Mouse (Mus musculus) lung, postnatal 0 days (tissue): Measurements from ENCODE around the gene Ddx19a. TPM values are rescaled to one million over a fixed set of nuclear protein-coding genes. Genes with fewer than 3 reads are reported as not detected.

Source experiments
- ATAC-seq: fragments of 200-750 bp; cut with Nextera tagmentation; 2 replicates; pipeline ENCODE4 v1.8.0; 2017; ENCODE audit warnings: moderate library complexity
- DNase-seq: peaks from one replicate; pipeline ENCODE4 v3.0.0-alpha.2; 2016; ENCODE audit warnings: low spot score
- H3K27ac ChIP-seq: fragments of 300-500 bp; sonication (generic); 2 replicates; pipeline ENCODE4 v1.5.1; 2014; ENCODE audit warnings: antibody characterized with exemption, mild to moderate bottlenecking, low read length, mixed read lengths
- H3K27me3 ChIP-seq: fragments of 300-500 bp; sonication (generic); replicated peaks from 2 replicates; pipeline ENCODE4 v1.6.1; 2014; ENCODE audit warnings: low read length, mixed read lengths; ENCODE audit not compliant: insufficient read depth
- H3K36me3 ChIP-seq: fragments of 300-500 bp; sonication (generic); 2 replicates; pipeline ENCODE4 v1.6.1; 2014; ENCODE audit warnings: low read length, mixed read lengths; ENCODE audit not compliant: insufficient read depth
- H3K4me1 ChIP-seq: fragments of 300-500 bp; sonication (generic); 2 replicates; pipeline ENCODE4 v1.6.1; 2014; ENCODE audit warnings: antibody characterized with exemption, low read depth, low read length, mixed read lengths; ENCODE audit not compliant: insufficient read depth
- H3K4me2 ChIP-seq: fragments of 300-500 bp; sonication (generic); replicated peaks from 2 replicates; pipeline ENCODE4 v1.6.1; 2014; ENCODE audit warnings: low read depth, mild to moderate bottlenecking, low read length, moderate library complexity, mixed read lengths
- H3K4me3 ChIP-seq: fragments of 300-500 bp; sonication (generic); 2 replicates; pipeline ENCODE4 v1.5.1; 2014; ENCODE audit warnings: low read depth, low read length
- H3K9ac ChIP-seq: fragments of 300-500 bp; sonication (generic); replicated peaks from 2 replicates; pipeline ENCODE4 v1.6.1; 2014; ENCODE audit warnings: low read depth, mild to moderate bottlenecking
- H3K9me3 ChIP-seq: fragments of 300-500 bp; sonication (generic); 2 replicates; pipeline ENCODE4 v1.6.1; 2016; ENCODE audit warnings: low read length, mixed read lengths
- CTCF ChIP-seq: IDR thresholded peaks from 2 replicates; pipeline ENCODE4 v1.5.1; 2016; ENCODE audit warnings: antibody characterized with exemption, mild to moderate bottlenecking
- EP300 ChIP-seq: IDR thresholded peaks from 2 replicates; pipeline ENCODE4 v1.6.1; 2016; ENCODE audit warnings: antibody characterized with exemption, mild to moderate bottlenecking, control low read depth
- WGBS: fragments of 180-500 bp; shearing (Covaris S2); extraction: QIAGEN DNeasy Blood & Tissue Kit; methylation state at CpG from one replicate; pipeline ENCODE4 v1.1.7; 2014; 5-methylcytosine and 5-hydroxymethylcytosine counted together
- polyA plus RNA-seq: library from polyadenylated mRNA; unstranded; fragments of >200 nt; fragmentation: Nextera tagmentation; extraction: Ambion mirVana; gene quantifications from 2 replicates; pipeline ENCODE4 v1.2.1, GENCODE M21; 2015

The Ddx19a gene
- polyA plus RNA-seq, 1 experiment from 2014 or later, result 8.4 TPM

GRCm38 (mm10) chr8:110969910-110970770 lies 27.5 kb downstream of the Ddx19a start:
- Histone ChIP-seq H3K4me3 (peak overlapping the region; percentile 49), H3K27me3 (no peaks in the 10 kb centered on the region), H3K9ac (peak overlapping the region; percentile 66), H3K4me2 (peak overlapping the region; percentile 78), H3K4me1 (peaks cover 9% of the 10 kb centered on the region; the same call in 1 of the 2 replicates), H3K9me3 (no peaks in the 10 kb centered on the region), H3K36me3 (no peaks in the 10 kb centered on the region), H3K27ac (no peak overlapping the region)
- TF ChIP-seq CTCF (no peak), EP300 (0 out of 2 replicates have a peak, but pooled peaks have one; percentile 23)
- DNase-seq (peak; percentile 98), ATAC-seq (peak; percentile 93)
- WGBS, result 9% methylated on average over 45 of the region's 45 CpGs

- no peak for DNase-seq
- WGBS, result 80% methylated on average over 9 of the region's 9 CpGs
- Histone ChIP-seq H3K4me3 (no peak overlapping the region), H3K27me3 (no peaks in the 10 kb centered on the region), H3K4me1 (peaks cover 9% of the 10 kb centered on the region; the same call in 1 of the 2 replicates), H3K4me2 (no peak overlapping the region), H3K9ac (no peak overlapping the region), H3K36me3 (no peaks in the 10 kb centered on the region), H3K9me3 (no peaks in the 10 kb centered on the region), H3K27ac (no peak overlapping the region)
- no peak for TF ChIP-seq EP300
- TF ChIP-seq CTCF, result no peak
- no peak for ATAC-seq
Measured at GRCm38 (mm10) chr8:110967326-110967725, 30.3 kb downstream of the Ddx19a start.

GRCm38 (mm10) chr8:110966586-110966985 lies 31.0 kb downstream of the Ddx19a start:
- Histone ChIP-seq H3K36me3 (no peaks in the 10 kb centered on the region), H3K4me1 (peaks cover 9% of the 10 kb centered on the region; the same call in 1 of the 2 replicates), H3K27ac (peak overlapping the region; percentile 69), H3K9me3 (no peaks in the 10 kb centered on the region), H3K4me2 (no peak overlapping the region), H3K27me3 (no peaks in the 10 kb centered on the region), H3K9ac (no peak overlapping the region), H3K4me3 (no peak overlapping the region)
- ATAC-seq (peak; percentile 14), DNase-seq (peak; percentile 67)
- 54% methylated on average over 8 of the region's 8 CpGs for WGBS
- TF ChIP-seq CTCF (peak; percentile 32), EP300 (peak; percentile 32; the same call in 1 of the 2 replicates)

GRCm38 (mm10) chr8:110965594-110965993 lies 32.0 kb downstream of the Ddx19a start:
- Histone ChIP-seq H3K9me3 (no peaks in the 10 kb centered on the region), H3K4me1 (peaks cover 9% of the 10 kb centered on the region; the same call in 1 of the 2 replicates), H3K4me2 (no peak overlapping the region), H3K9ac (no peak overlapping the region), H3K36me3 (no peaks in the 10 kb centered on the region), H3K27ac (peak overlapping the region; percentile 69; the same call in 1 of the 2 replicates), H3K27me3 (no peaks in the 10 kb centered on the region), H3K4me3 (no peak overlapping the region)
- peak; percentile 92 for TF ChIP-seq EP300
- TF ChIP-seq CTCF, result peak; percentile 63
- DNase-seq (peak; percentile 93), ATAC-seq (peak; percentile 71)
- 18% methylated on average over 7 of the region's 7 CpGs for WGBS

- Histone ChIP-seq H3K4me2 (no peak overlapping the region), H3K36me3 (no peaks in the 10 kb centered on the region), H3K27me3 (no peaks in the 10 kb centered on the region), H3K27ac (0 out of 2 replicates have a peak overlapping the region, but pooled peaks have one; percentile 23), H3K9me3 (no peaks in the 10 kb centered on the region), H3K4me3 (no peak overlapping the region), H3K4me1 (peaks cover 5% of the 10 kb centered on the region; the same call in 1 of the 2 replicates), H3K9ac (no peak overlapping the region)
- no peak for DNase-seq
- no peak for ATAC-seq
- TF ChIP-seq EP300 (no peak), CTCF (no peak)
- WGBS, result 75% methylated on average over 7 of the region's 7 CpGs
Measured at GRCm38 (mm10) chr8:110964666-110965065, 32.9 kb downstream of the Ddx19a start.

GRCm38 (mm10) chr8:110963051-110963450 lies 34.5 kb downstream of the Ddx19a start:
- Histone ChIP-seq H3K4me3 (no peak overlapping the region), H3K9ac (no peak overlapping the region), H3K27ac (no peak overlapping the region), H3K4me1 (peaks cover 4% of the 10 kb centered on the region; the same call in 1 of the 2 replicates), H3K9me3 (no peaks in the 10 kb centered on the region), H3K4me2 (no peak overlapping the region), H3K36me3 (no peaks in the 10 kb centered on the region; the same call in 1 of the 2 replicates), H3K27me3 (no peaks in the 10 kb centered on the region)
- no peak for TF ChIP-seq EP300
- TF ChIP-seq CTCF, result no peak
- no peak for ATAC-seq
- WGBS, result 81% methylated on average over 2 of the region's 2 CpGs
- no peak for DNase-seq
